Mouse (Mus musculus): ENCODE data around the gene Gigyf1. TPM values are rescaled to one million over a fixed set of nuclear protein-coding genes. Genes with fewer than 3 reads are reported as not detected.

Gene Gigyf1
- polyA plus RNA-seq, 1 experiment from 2014 or later = 17.4 TPM

- Histone ChIP-seq H3K36me3 (peaks cover 77% of the 10 kb centered on the region), H3K9me3 (no peaks in the 10 kb centered on the region), H3K4me1 (peaks cover 6% of the 10 kb centered on the region; the same call in 1 of the 2 replicates), H3K27me3 (no peaks in the 10 kb centered on the region), H3K9ac (no peak overlapping the region), H3K4me3 (no peak overlapping the region), H3K27ac (no peak overlapping the region), H3K4me2 (replicated peaks) (no peak overlapping the region)
- WGBS = 90% methylated on average over 27 of the region's 27 CpGs
- ATAC-seq (ENCODE audit: insufficient number of reproducible peaks, insufficient read depth, low FRiP score, low TSS enrichment) = no peak
Measured at GRCm38 (mm10) chr5:137519691-137520550, 1.6 kb downstream of the Gigyf1 start.

DNA sequence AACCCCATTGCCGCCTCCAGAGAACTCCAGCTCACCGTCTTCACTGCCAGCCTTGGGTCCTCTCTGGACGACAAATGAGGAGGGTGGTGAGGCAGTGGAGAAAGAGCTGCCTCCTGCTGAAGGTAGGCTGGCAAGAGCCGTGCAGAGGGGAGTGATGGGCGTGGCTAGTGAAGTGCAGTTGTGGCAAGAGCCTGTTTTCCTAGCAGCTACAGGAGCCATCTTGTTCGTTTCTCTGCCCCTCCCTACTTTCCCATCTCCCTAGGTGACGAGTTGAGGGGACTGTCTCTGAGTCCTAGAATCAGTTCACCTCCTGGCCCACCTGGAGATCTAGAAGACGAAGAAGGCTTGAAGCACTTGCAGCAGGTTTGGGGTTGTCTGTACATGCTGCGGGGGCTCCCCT lies 3.5 kb downstream of the Gigyf1 start:
- Histone ChIP-seq H3K27me3 (no peaks in the 10 kb centered on the region), H3K36me3 (peaks cover 95% of the 10 kb centered on the region), H3K4me1 (no peaks in the 10 kb centered on the region), H3K9ac (no peak overlapping the region), H3K27ac (no peak overlapping the region), H3K4me2 (replicated peaks) (no peak overlapping the region), H3K9me3 (no peaks in the 10 kb centered on the region), H3K4me3 (no peak overlapping the region)
- no peak for ATAC-seq (ENCODE audit: insufficient number of reproducible peaks, insufficient read depth, low FRiP score, low TSS enrichment)
- 78% methylated on average over 9 of the region's 9 CpGs for WGBS

GRCm38 (mm10) chr5:137522711-137523110 lies 4.4 kb downstream of the Gigyf1 start:
- H3K27ac ChIP-seq = no peak overlapping the region
- ATAC-seq (ENCODE audit: insufficient number of reproducible peaks, insufficient read depth, low FRiP score, low TSS enrichment) = no peak
- no peaks in the 10 kb centered on the region for H3K4me1 ChIP-seq
- 73% methylated on average over 11 of the region's 11 CpGs for whole genome bisulfite sequencing
- no peak overlapping the region for H3K4me2 ChIP-seq (replicated peaks)
- H3K36me3 ChIP-seq = peaks cover 96% of the 10 kb centered on the region
- no peaks in the 10 kb centered on the region for H3K9me3 ChIP-seq
- no peak overlapping the region for H3K9ac ChIP-seq
- H3K4me3 ChIP-seq = no peak overlapping the region
- no peaks in the 10 kb centered on the region for H3K27me3 ChIP-seq

GRCm38 (mm10) chr5:137523396-137524250 lies 5.3 kb downstream of the Gigyf1 start:
- H3K9me3 ChIP-seq = no peaks in the 10 kb centered on the region
- no peak overlapping the region for H3K27ac ChIP-seq
- H3K9ac ChIP-seq = no peak overlapping the region
- ATAC-seq (ENCODE audit: insufficient number of reproducible peaks, insufficient read depth, low FRiP score, low TSS enrichment) = no peak
- no peaks in the 10 kb centered on the region for H3K27me3 ChIP-seq
- H3K36me3 ChIP-seq = peaks cover 98% of the 10 kb centered on the region
- H3K4me3 ChIP-seq = no peak overlapping the region
- WGBS = 87% methylated on average over 25 of the region's 25 CpGs
- H3K4me1 ChIP-seq = no peaks in the 10 kb centered on the region
- H3K4me2 ChIP-seq (replicated peaks) = no peak overlapping the region

DNA sequence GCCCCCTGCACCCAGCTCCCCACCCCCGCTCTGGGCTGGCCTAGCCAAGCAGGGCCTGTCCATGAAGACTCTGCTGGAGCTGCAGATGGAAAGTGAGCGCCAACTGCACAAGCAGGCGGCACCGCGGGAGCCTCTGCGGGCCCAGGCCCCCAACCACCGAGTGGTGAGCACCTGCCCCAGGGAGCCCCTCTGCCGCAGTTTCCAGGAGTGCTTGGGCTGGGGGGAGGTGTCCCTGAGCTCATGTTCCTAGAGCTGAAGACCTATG lies 5.8 kb downstream of the Gigyf1 start:
- no peak for ATAC-seq (ENCODE audit: insufficient number of reproducible peaks, insufficient read depth, low FRiP score, low TSS enrichment)
- H3K27ac ChIP-seq = no peak overlapping the region

GRCm38 (mm10) chr5:137524671-137525070 lies 6.3 kb downstream of the Gigyf1 start:
- ATAC-seq (ENCODE audit: insufficient number of reproducible peaks, insufficient read depth, low FRiP score, low TSS enrichment) = no peak
- H3K36me3 ChIP-seq = peaks cover 98% of the 10 kb centered on the region
- no peaks in the 10 kb centered on the region for H3K27me3 ChIP-seq
- H3K4me3 ChIP-seq = no peak overlapping the region
- H3K9ac ChIP-seq = no peak overlapping the region
- 84% methylated on average over 13 of the region's 13 CpGs for WGBS
- no peaks in the 10 kb centered on the region for H3K9me3 ChIP-seq
- no peak overlapping the region for H3K4me2 ChIP-seq (replicated peaks)
- H3K27ac ChIP-seq = peak overlapping the region; percentile 37; the same call in 1 of the 2 replicates
- H3K4me1 ChIP-seq = peaks cover 2% of the 10 kb centered on the region

More for the DNA sequence above, 5.8 kb downstream of the Gigyf1 start:
- Histone ChIP-seq H3K9ac (no peak overlapping the region), H3K4me2 (replicated peaks) (no peak overlapping the region), H3K36me3 (peaks cover 98% of the 10 kb centered on the region), H3K4me3 (no peak overlapping the region), H3K4me1 (no peaks in the 10 kb centered on the region), H3K27me3 (no peaks in the 10 kb centered on the region), H3K9me3 (no peaks in the 10 kb centered on the region)
- WGBS = 94% methylated on average over 7 of the region's 8 CpGs

GRCm38 (mm10) chr5:137525511-137525910 lies 7.2 kb downstream of the Gigyf1 start:
- peak overlapping the region; percentile 37 for H3K27ac ChIP-seq
- peaks cover 95% of the 10 kb centered on the region for H3K36me3 ChIP-seq
- no peak overlapping the region for H3K4me3 ChIP-seq
- no peak overlapping the region for H3K4me2 ChIP-seq (replicated peaks)
- H3K9ac ChIP-seq = no peak overlapping the region
- peaks cover 10% of the 10 kb centered on the region for H3K4me1 ChIP-seq
- ATAC-seq (ENCODE audit: insufficient number of reproducible peaks, insufficient read depth, low FRiP score, low TSS enrichment) = no peak
- WGBS = 78% methylated on average over 16 of the region's 16 CpGs
- no peaks in the 10 kb centered on the region for H3K27me3 ChIP-seq
- H3K9me3 ChIP-seq = no peaks in the 10 kb centered on the region

- no peak overlapping the region for H3K9ac ChIP-seq
- H3K36me3 ChIP-seq = peaks cover 87% of the 10 kb centered on the region
- no peak overlapping the region for H3K4me2 ChIP-seq (replicated peaks)
- H3K4me1 ChIP-seq = peaks cover 12% of the 10 kb centered on the region
- no peak overlapping the region for H3K4me3 ChIP-seq
- 63% methylated on average over 16 of the region's 16 CpGs for WGBS
- ATAC-seq (ENCODE audit: insufficient number of reproducible peaks, insufficient read depth, low FRiP score, low TSS enrichment) = no peak
- no peaks in the 10 kb centered on the region for H3K9me3 ChIP-seq
- H3K27me3 ChIP-seq = no peaks in the 10 kb centered on the region
- H3K27ac ChIP-seq = no peak overlapping the region
Measured at GRCm38 (mm10) chr5:137526192-137526936, 8.0 kb downstream of the Gigyf1 start.

GRCm38 (mm10) chr5:137527413-137527812 lies 9.1 kb downstream of the Gigyf1 start:
- no peak overlapping the region for H3K4me3 ChIP-seq
- H3K4me1 ChIP-seq = peaks cover 12% of the 10 kb centered on the region
- no peak for ATAC-seq (ENCODE audit: insufficient number of reproducible peaks, insufficient read depth, low FRiP score, low TSS enrichment)
- H3K27me3 ChIP-seq = no peaks in the 10 kb centered on the region
- no peak overlapping the region for H3K4me2 ChIP-seq (replicated peaks)
- H3K27ac ChIP-seq = no peak overlapping the region
- 65% methylated on average over 1 of the region's 1 CpGs for WGBS
- H3K36me3 ChIP-seq = peaks cover 76% of the 10 kb centered on the region
- no peaks in the 10 kb centered on the region for H3K9me3 ChIP-seq
- no peak overlapping the region for H3K9ac ChIP-seq

DNA sequence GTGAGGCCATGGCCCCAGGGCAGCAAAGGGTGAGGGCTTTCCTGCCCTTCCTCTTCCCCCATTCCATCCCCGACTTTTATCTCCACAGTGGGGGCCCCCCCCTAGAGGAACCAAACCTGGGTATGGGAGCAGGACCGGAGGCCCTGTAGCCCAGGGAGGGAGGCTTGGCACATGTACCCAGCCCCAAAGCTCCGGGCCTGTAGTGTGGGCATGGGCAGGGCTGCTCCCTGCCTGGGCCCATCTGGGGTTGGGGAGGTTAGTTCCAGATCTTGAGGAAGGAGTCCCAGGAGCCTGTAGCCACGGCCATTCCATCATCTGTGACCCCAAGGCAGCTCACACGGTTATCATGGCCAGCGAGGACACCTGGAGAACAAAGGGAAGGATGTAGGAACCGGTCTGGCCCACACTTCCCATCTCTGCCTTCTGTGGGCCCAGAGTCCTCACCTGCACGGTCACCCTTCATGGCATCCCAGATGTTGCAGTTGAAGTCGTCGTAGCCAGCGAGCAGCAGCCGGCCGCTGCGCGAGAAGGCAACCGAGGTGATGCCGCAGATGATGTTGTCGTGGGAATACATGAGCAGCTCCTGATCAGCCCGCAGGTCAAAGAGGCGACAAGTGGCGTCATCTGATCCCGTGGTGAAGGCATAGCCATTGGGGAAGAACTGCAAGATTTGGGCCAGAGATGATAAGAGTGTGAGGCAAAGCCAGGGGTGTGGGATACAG lies 10.1 kb downstream of the Gigyf1 start:
- ATAC-seq (ENCODE audit: insufficient number of reproducible peaks, insufficient read depth, low FRiP score, low TSS enrichment) = no peak

More for the DNA sequence above, 10.1 kb downstream of the Gigyf1 start:
- Histone ChIP-seq H3K4me3 (no peak overlapping the region), H3K9me3 (no peaks in the 10 kb centered on the region), H3K4me2 (replicated peaks) (no peak overlapping the region), H3K9ac (no peak overlapping the region), H3K27ac (no peak overlapping the region; the same call in 1 of the 2 replicates), H3K27me3 (no peaks in the 10 kb centered on the region), H3K36me3 (peaks cover 66% of the 10 kb centered on the region), H3K4me1 (peaks cover 12% of the 10 kb centered on the region)
- WGBS = 82% methylated on average over 22 of the region's 22 CpGs
